In genomic region chr4:102833191-102833590, GRCm38 (mm10) we compare ENCODE assay signal across 30 mouse cellular contexts.
"Had no signal": no experiment of that assay in that cellular context is flagged by ENCODE, and none has a peak within 500 bp of the region (broad histone marks: within the 10 kb centered on the region; RNA-seq: fewer than 3 reads in every experiment).

No protein-coding gene starts in this region.

- H3K27me3 ChIP-seq: limb, embryonic 12.5 days; limb, embryonic 13.5 days; limb, embryonic 15.5 days; liver, embryonic 12.5 days; liver, embryonic 13.5 days; liver, embryonic 15.5 days; lung, embryonic 15.5 days; megakaryocyte, embryonic 14.5 days; midbrain, embryonic 12.5 days had no signal

- H3K36me3 ChIP-seq: limb, embryonic 10.5 days; limb, embryonic 12.5 days; limb, embryonic 13.5 days; limb, embryonic 15.5 days; liver, embryonic 12.5 days; liver, embryonic 13.5 days; liver, embryonic 15.5 days; lung, embryonic 15.5 days; midbrain, embryonic 10.5 days; midbrain, embryonic 12.5 days had no signal

- H3K27ac ChIP-seq: left cerebral cortex, adult 2 months; limb, embryonic 10.5 days; limb, embryonic 12.5 days; limb, embryonic 13.5 days; limb, embryonic 15.5 days; liver, embryonic 12.5 days; liver, embryonic 13.5 days; liver, embryonic 14.5 days; liver, embryonic 15.5 days; lung, embryonic 15.5 days; macrophage; midbrain, embryonic 10.5 days; midbrain, embryonic 12.5 days had no signal

- H3K9ac ChIP-seq: limb, embryonic 12.5 days; limb, embryonic 13.5 days; limb, embryonic 15.5 days; liver, embryonic 12.5 days; liver, embryonic 13.5 days; liver, embryonic 14.5 days; liver, embryonic 15.5 days; liver, postnatal 0 days; lung, embryonic 14.5 days; lung, embryonic 15.5 days; midbrain, embryonic 12.5 days had no signal

- H3K4me3 ChIP-seq: left cerebral cortex, adult 2 months; limb, embryonic 10.5 days; limb, embryonic 12.5 days; limb, embryonic 13.5 days; limb, embryonic 15.5 days; liver, embryonic 12.5 days; liver, embryonic 13.5 days; liver, embryonic 15.5 days; lung, embryonic 15.5 days; megakaryocyte, embryonic 14.5 days; midbrain, embryonic 10.5 days; midbrain, embryonic 12.5 days; myocyte had no signal

- H3K9me3 ChIP-seq: limb, embryonic 10.5 days; limb, embryonic 12.5 days; limb, embryonic 13.5 days; limb, embryonic 15.5 days; liver, embryonic 12.5 days; liver, embryonic 13.5 days; liver, embryonic 15.5 days; lung, embryonic 15.5 days; megakaryocyte, embryonic 14.5 days; midbrain, embryonic 10.5 days; midbrain, embryonic 12.5 days had no signal

- H3K4me2 ChIP-seq: limb, embryonic 12.5 days; limb, embryonic 13.5 days; limb, embryonic 15.5 days; liver, embryonic 11.5 days; liver, embryonic 12.5 days; liver, embryonic 13.5 days; liver, embryonic 15.5 days; lung, embryonic 14.5 days; lung, embryonic 15.5 days; midbrain, embryonic 11.5 days; midbrain, embryonic 12.5 days had no signal

- ATAC-seq: liver, embryonic 12.5 days; liver, postnatal 0 days; lung, postnatal 0 days; midbrain, embryonic 16.5 days had no signal

- H3K4me1 ChIP-seq: limb, embryonic 10.5 days; limb, embryonic 12.5 days; limb, embryonic 13.5 days; limb, embryonic 15.5 days; liver, embryonic 12.5 days; liver, embryonic 13.5 days; liver, embryonic 15.5 days; megakaryocyte, embryonic 14.5 days; midbrain, embryonic 10.5 days; midbrain, embryonic 12.5 days had no signal

- DNase-seq: left cerebral cortex, postnatal 4 days; liver; liver, embryonic 13.5 days; liver, postnatal 0 days; lung, adult 18-20 months; lung, adult 2 months; lung, embryonic 14.5 days; lung, postnatal 10 days; lung, postnatal 14 days; lung, postnatal 36 days; lung, postnatal 4 days; midbrain, embryonic 14.5 days had no signal
